Mouse (Mus musculus) lung, embryonic 14.5 days (tissue): ENCODE data around the gene Gm10447. TPM values are rescaled to one million over a fixed set of nuclear protein-coding genes. Genes with fewer than 3 reads are reported as not detected.
A peak's percentile ranks its signal among the peaks of the same experiment; 100 is the strongest.
"Not testable (repeated sequence)": the region's sequence is repeated elsewhere in the genome, so short reads cannot be mapped to it uniquely, and the experiment has no call there.

Experiments
- ATAC-seq: fragments of 200-750 bp; cut with Nextera tagmentation; 2 replicates; pipeline ENCODE4 v1.8.0; 2017; ENCODE audit warnings: mild to moderate bottlenecking, moderate TSS enrichment, moderate library complexity; ENCODE audit not compliant: insufficient read depth
- DNase-seq: peaks from one replicate; pipeline ENCODE4 v3.0.0-alpha.2; 2015
- H3K27ac ChIP-seq: fragments of 300-500 bp; sonication (generic); 2 replicates; pipeline ENCODE4 v1.5.1; 2014; ENCODE audit warnings: low read depth, mild to moderate bottlenecking, moderate library complexity
- H3K27me3 ChIP-seq: fragments of 300-500 bp; sonication (generic); 2 replicates; pipeline ENCODE4 v1.6.1; 2014; ENCODE audit warnings: low read length, control low read depth; ENCODE audit not compliant: insufficient read depth
- H3K36me3 ChIP-seq: fragments of 300-500 bp; sonication (generic); 2 replicates; pipeline ENCODE4 v1.6.1; 2014; ENCODE audit warnings: control low read depth; ENCODE audit not compliant: insufficient read depth
- H3K4me1 ChIP-seq: fragments of 300-500 bp; sonication (generic); 2 replicates; pipeline ENCODE4 v1.6.1; 2014; ENCODE audit warnings: antibody characterized with exemption, control low read depth; ENCODE audit not compliant: insufficient read depth
- H3K4me2 ChIP-seq: fragments of 300-500 bp; sonication (generic); 2 replicates; pipeline ENCODE4 v1.6.1; 2014; ENCODE audit warnings: mild to moderate bottlenecking
- H3K4me3 ChIP-seq: fragments of 300-500 bp; sonication (generic); 2 replicates; pipeline ENCODE4 v1.5.1; 2014; ENCODE audit warnings: low read depth, low read length
- H3K9ac ChIP-seq: fragments of 300-500 bp; sonication (generic); 2 replicates; pipeline ENCODE4 v1.6.1; 2014
- H3K9me3 ChIP-seq: fragments of 300-500 bp; sonication (generic); 2 replicates; pipeline ENCODE4 v1.6.1; 2016; ENCODE audit warnings: low read depth, low read length, control low read depth
- CTCF ChIP-seq: IDR thresholded peaks from 2 replicates; pipeline ENCODE4 v1.5.1; 2016; ENCODE audit warnings: antibody characterized with exemption, low read depth
- WGBS: fragments of 180-500 bp; shearing (Covaris S2); extraction: QIAGEN DNeasy Blood & Tissue Kit; methylation state at CpG from one replicate; pipeline ENCODE4 v1.1.7; 2014; 5-methylcytosine and 5-hydroxymethylcytosine counted together
- polyA plus RNA-seq: library from polyadenylated mRNA; unstranded; fragments of >200 nt; fragmentation: Nextera tagmentation; extraction: Ambion mirVana; gene quantifications from 2 replicates; pipeline ENCODE4 v1.2.1, GENCODE M21; 2014

Gm10447 gene
- polyA plus RNA-seq, 1 experiment from 2014 or later: not detected

GRCm38 (mm10) chr11:53430300-53430669 is 26.6 kb downstream of the Gm10447 start:
- under 1% methylated on average over 34 of the region's 34 CpGs for WGBS
- Histone ChIP-seq H3K9ac (peak overlapping the region; percentile 89), H3K9me3 (no peaks in the 10 kb centered on the region), H3K4me3 (peak overlapping the region; percentile 94), H3K4me1 (peaks cover 7% of the 10 kb centered on the region), H3K36me3 (peaks cover 11% of the 10 kb centered on the region), H3K27ac (peak overlapping the region; percentile 72; the same call in 1 of the 2 replicates), H3K4me2 (peak overlapping the region; percentile 91), H3K27me3 (no peaks in the 10 kb centered on the region)
- TF ChIP-seq CTCF: no peak
- no peak for DNase-seq
- peak; percentile 43 for ATAC-seq

GRCm38 (mm10) chr11:53429182-53429581 is 27.7 kb downstream of the Gm10447 start:
- H3K4me1 ChIP-seq: peaks cover 7% of the 10 kb centered on the region
- no peak for DNase-seq
- no peaks in the 10 kb centered on the region for H3K27me3 ChIP-seq
- peaks cover 11% of the 10 kb centered on the region for H3K36me3 ChIP-seq
- H3K27ac ChIP-seq: no peak overlapping the region
- H3K9me3 ChIP-seq: no peaks in the 10 kb centered on the region
- peak overlapping the region; percentile 91 for H3K4me2 ChIP-seq
- H3K9ac ChIP-seq: no peak overlapping the region
- no peak for TF ChIP-seq CTCF
- H3K4me3 ChIP-seq: 0 out of 2 replicates have a peak overlapping the region, but pooled peaks have one; percentile 94
- no peak for ATAC-seq

- 93% methylated on average over 5 of the region's 5 CpGs for WGBS
Measured at GRCm38 (mm10) chr11:53428716-53429057, 28.2 kb downstream of the Gm10447 start.

GRCm38 (mm10) chr11:53427993-53428715 is 28.8 kb downstream of the Gm10447 start:
- ATAC-seq (no peak), DNase-seq (no peak)
- no peak for TF ChIP-seq CTCF
- Histone ChIP-seq H3K9ac (no peak overlapping the region), H3K27ac (no peak overlapping the region), H3K36me3 (peaks cover 11% of the 10 kb centered on the region), H3K4me2 (no peak overlapping the region), H3K4me3 (no peak overlapping the region), H3K4me1 (peaks cover 7% of the 10 kb centered on the region), H3K9me3 (no peaks in the 10 kb centered on the region), H3K27me3 (no peaks in the 10 kb centered on the region)
- 90% methylated on average over 3 of the region's 3 CpGs for WGBS

More at GRCm38 (mm10) chr11:53428716-53429057, 28.2 kb downstream of the Gm10447 start:
- ATAC-seq (no peak), DNase-seq (no peak)
- TF ChIP-seq CTCF: no peak
- Histone ChIP-seq H3K9ac (no peak overlapping the region), H3K9me3 (no peaks in the 10 kb centered on the region), H3K4me2 (no peak overlapping the region), H3K4me3 (no peak overlapping the region), H3K36me3 (peaks cover 11% of the 10 kb centered on the region), H3K27ac (no peak overlapping the region), H3K4me1 (peaks cover 7% of the 10 kb centered on the region), H3K27me3 (no peaks in the 10 kb centered on the region)

GRCm38 (mm10) chr11:53426914-53427313 is 30.0 kb downstream of the Gm10447 start:
- H3K27ac ChIP-seq, DNase-seq, H3K4me3 ChIP-seq, H3K9ac ChIP-seq, H3K4me1 ChIP-seq, ATAC-seq, H3K4me2 ChIP-seq, H3K9me3 ChIP-seq, H3K27me3 ChIP-seq: not testable (repeated sequence)
- peaks cover 11% of the 10 kb centered on the region for H3K36me3 ChIP-seq
- WGBS: 76% methylated on average over 3 of the region's 3 CpGs

GRCm38 (mm10) chr11:53425711-53426255 is 31.1 kb downstream of the Gm10447 start:
- Histone ChIP-seq H3K4me3 (no peak overlapping the region), H3K4me1 (peaks cover 7% of the 10 kb centered on the region), H3K9me3 (no peaks in the 10 kb centered on the region), H3K27me3 (no peaks in the 10 kb centered on the region), H3K9ac (no peak overlapping the region), H3K27ac (no peak overlapping the region), H3K36me3 (peaks cover 15% of the 10 kb centered on the region), H3K4me2 (no peak overlapping the region)
- TF ChIP-seq CTCF: no peak
- 80% methylated on average over 6 of the region's 6 CpGs for WGBS
- DNase-seq (no peak), ATAC-seq (no peak)

GRCm38 (mm10) chr11:53425251-53425650 is 31.7 kb downstream of the Gm10447 start:
- DNase-seq: no peak
- no peak overlapping the region for H3K4me2 ChIP-seq
- no peak for ATAC-seq
- H3K4me3 ChIP-seq: no peak overlapping the region
- no peak overlapping the region for H3K27ac ChIP-seq
- WGBS: 34% methylated on average over 3 of the region's 3 CpGs
- no peak for TF ChIP-seq CTCF
- H3K4me1 ChIP-seq: peaks cover 7% of the 10 kb centered on the region
- H3K36me3 ChIP-seq: peaks cover 16% of the 10 kb centered on the region
- no peaks in the 10 kb centered on the region for H3K27me3 ChIP-seq
- no peak overlapping the region for H3K9ac ChIP-seq
- H3K9me3 ChIP-seq: no peaks in the 10 kb centered on the region
